Mouse (Mus musculus) telencephalon, adult 2 months (tissue): ENCODE results near the gene Adam19.

Source experiments
- DNase-seq: peaks from one replicate; pipeline ENCODE4 v3.0.0-alpha.2; 2011; ENCODE audit warnings: low read depth, low spot score

The Adam19 gene

GRCm38 (mm10) chr11:46054911-46055895 is 589 bp upstream of the Adam19 start:
- DNase-seq, result no peak

GRCm38 (mm10) chr11:46056770-46057411 is 1.1 kb downstream of the Adam19 start:
- no peak for DNase-seq

GRCm38 (mm10) chr11:46058011-46058410 is 2.2 kb downstream of the Adam19 start:
- DNase-seq, result no peak

GRCm38 (mm10) chr11:46058916-46059315 is 3.1 kb downstream of the Adam19 start:
- DNase-seq, result no peak

- DNase-seq, result no peak
Observed at GRCm38 (mm10) chr11:46059887-46060650, 4.3 kb downstream of the Adam19 start.

GRCm38 (mm10) chr11:46060651-46061020 is 4.8 kb downstream of the Adam19 start:
- DNase-seq, result no peak

- no peak for DNase-seq
Observed at GRCm38 (mm10) chr11:46061776-46062445, 6.1 kb downstream of the Adam19 start.

- peak; percentile 52 for DNase-seq
Observed at GRCm38 (mm10) chr11:46062569-46062968, 6.8 kb downstream of the Adam19 start.

- no peak for DNase-seq
Observed at GRCm38 (mm10) chr11:46062993-46063731, 7.4 kb downstream of the Adam19 start.

- DNase-seq, result no peak
Observed at GRCm38 (mm10) chr11:46064767-46065166, 9.0 kb downstream of the Adam19 start.

- peak; percentile 36 for DNase-seq
Observed at GRCm38 (mm10) chr11:46065201-46066011, 9.6 kb downstream of the Adam19 start.

GRCm38 (mm10) chr11:46067371-46068060 is 11.7 kb downstream of the Adam19 start:
- DNase-seq, result no peak

GRCm38 (mm10) chr11:46068756-46069407 is 13.1 kb downstream of the Adam19 start:
- DNase-seq, result no peak

GRCm38 (mm10) chr11:46069408-46070003 is 13.7 kb downstream of the Adam19 start:
- DNase-seq, result no peak

- no peak for DNase-seq
Observed at GRCm38 (mm10) chr11:46070161-46070560, 14.4 kb downstream of the Adam19 start.

- DNase-seq, result no peak
Observed at GRCm38 (mm10) chr11:46070789-46071188, 15.0 kb downstream of the Adam19 start.

GRCm38 (mm10) chr11:46072466-46073060 is 16.8 kb downstream of the Adam19 start:
- DNase-seq, result no peak
